Mouse (Mus musculus) CD4-positive helper T cell, adult 2 months (primary cell): ENCODE results near the gene Il17c.

Experiments used
- DNase-seq: peaks from one replicate; pipeline ENCODE4 v3.0.0-alpha.2; 2012; ENCODE audit warnings: low read depth, missing footprints, low spot score

Gene Il17c

GRCm38 (mm10) chr8:122430646-122431045 is 8.8 kb downstream of the Il17c start:
- DNase-seq: no peak

- DNase-seq: peak; percentile 33
Measured at GRCm38 (mm10) chr8:122431694-122432442, 10.0 kb downstream of the Il17c start.

DNA sequence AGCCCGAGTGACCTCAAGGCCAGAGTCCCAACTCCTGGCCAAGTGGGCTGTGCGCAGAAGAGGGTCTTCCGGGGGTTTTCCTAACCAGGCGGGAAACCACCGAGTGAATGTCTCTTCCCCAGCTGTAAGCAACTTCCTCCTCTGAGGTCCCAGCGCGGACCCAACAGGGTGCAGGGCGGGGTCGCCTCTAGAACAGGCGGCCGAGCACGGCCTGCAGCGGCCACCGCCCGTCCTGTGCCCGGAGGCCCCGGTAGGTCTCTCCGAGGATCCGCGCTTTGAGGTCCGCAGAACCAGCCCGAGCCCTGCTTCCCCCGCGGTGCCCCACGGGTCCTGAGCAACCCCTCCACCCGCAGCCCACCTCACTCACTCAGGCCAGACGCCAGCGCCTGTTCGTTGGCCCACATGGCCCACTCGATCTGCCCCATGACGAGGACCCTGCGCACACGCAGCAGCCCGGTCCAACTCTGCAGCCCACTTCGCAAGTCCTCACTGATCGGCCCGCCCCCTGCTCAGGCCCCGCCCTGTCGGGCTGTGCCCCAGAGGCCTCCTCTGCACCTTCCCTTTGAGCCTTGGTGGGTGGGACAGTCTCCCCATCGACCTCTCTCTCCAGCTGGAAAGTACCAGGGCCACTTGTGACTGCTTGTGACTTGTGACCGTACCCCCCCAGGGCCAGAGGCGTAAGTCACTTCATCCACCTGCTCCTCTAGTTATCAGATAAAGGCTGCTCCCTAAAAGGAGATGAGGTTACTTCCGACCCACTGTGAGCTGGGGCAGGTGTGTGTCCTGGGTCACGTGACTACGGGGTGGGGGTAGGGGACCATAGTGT is 10.8 kb downstream of the Il17c start, which contains the start of gene Cyba:
Cyba (minus strand) TSS at position 488 of the 826 bp plus-strand sequence.
- DNase-seq: peak; percentile 89

DNA sequence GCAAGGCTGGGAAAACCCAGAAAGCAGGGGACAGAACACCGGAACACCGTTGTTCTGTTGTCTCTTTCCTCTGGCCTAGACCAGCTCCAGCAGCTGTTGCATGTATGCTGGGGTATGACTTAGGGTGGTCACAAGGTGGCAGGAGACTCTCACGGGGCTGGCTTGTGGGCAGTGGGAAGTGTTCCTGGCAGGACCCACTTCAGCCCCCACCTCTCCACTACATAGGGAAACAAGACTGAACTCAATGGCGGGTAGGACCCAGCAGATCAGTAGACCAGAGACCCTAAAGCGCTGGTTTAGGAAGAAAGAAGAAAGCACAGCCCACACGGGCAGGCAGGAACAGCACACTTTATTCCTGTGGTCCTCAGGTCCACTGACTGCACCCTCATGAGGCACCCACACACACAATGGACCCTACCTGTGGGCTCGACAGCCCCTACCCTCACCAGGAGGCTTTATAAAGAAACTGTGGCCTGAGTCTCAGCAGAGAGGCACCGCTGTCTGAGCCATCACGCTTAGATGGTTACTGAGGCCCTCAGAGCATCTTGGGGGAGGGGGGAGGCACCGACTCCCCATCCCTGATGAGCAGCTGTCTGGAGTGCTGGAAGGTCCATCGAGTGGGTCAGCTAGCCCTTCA is 11.6 kb downstream of the Il17c start:
- DNase-seq: no peak

DNA sequence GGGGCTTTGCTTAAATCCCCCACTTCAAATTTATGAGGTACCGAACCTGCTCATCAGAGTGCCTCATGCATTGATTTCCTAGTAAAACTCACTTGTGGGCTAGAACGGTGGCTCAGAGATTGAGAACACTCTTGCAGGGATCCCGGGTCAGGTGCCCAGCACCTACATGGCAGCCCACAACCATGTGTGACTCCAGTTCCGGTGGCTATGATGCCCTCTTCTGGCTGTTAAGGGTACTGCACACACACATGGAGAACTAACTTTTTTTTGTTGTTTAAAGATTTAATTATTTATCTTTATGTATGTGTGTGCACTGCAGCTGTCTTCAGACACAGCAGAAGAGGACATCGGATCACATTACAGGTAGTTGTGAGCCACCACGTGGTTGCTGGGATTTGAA is 13.6 kb downstream of the Il17c start:
- peak; percentile 35 for DNase-seq

DNA sequence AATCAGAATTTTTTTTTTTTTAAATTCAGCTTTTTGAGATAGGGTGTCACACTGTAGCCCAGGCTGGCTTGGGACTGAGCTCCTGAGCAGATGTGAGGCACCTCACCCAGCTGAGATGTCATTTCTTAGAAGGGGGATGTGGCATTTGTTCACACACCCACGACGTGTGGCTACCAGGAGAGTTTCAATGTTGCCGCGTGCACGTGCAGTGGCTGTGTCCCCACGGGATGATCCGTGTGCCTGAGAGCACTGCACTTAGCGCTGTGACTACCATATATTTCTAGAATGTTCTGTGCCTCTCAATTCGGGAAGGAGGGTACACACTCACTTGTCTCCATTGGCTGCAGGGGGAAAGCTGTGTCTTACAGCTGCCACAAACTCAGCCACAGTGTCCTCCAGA is 14.3 kb downstream of the Il17c start:
- DNase-seq: peak; percentile 44

DNA sequence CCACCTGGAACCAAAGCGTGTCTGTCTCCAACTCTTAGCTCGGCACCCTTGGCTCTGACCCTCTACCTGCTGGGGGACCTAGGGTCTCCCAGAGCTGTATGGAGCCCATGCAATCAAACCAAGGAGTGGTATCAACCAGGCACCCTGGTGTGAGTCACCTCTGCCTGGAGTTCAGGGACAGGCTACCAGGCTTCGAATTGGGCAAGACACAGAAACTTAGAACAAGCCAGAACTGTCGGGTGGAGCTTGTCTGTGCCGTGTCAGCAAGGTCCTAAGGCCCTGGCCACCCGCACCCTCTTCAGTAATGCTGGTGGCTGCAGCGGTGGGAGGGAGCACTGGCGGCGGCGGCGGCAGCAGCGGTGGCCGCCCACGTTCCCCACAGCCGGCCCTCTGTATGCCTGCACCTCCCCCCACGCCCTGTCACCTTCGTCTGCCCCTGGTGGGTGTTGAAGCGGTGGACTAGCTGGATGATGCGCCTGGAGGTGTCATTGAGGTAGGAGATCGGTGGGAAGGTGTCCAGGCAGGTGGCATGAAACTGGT is 14.8 kb downstream of the Il17c start:
- peak; percentile 52 for DNase-seq

DNA sequence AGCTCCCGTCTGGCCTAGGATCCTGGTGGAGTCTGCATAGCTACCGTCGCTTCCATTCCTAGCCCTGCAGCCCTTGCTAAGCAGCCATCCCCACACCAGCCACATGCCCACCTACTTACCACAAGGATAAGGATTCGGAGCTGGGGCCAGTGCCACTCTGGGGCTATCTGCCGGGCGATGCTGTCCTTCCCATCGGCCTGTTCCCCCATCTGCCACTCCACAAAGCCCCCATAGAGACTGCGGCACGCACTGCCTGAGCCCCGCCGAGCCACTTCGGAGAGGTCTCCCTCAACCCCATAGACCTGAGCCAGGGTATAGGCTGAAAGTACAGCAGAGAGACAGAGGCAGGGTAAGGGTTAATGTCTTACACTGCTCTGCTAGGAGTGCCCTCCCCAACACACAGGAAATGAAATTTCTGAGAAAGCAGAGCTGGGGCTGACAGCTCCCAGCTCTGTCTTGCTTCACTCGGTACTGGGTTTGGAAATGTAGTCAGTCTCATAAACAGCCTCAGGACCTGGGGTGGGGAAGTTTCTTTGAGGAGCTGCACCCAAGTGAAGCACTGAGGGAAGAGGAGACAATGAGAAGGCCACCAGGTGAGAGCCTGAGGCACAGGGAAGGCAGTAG is 16.0 kb downstream of the Il17c start:
- peak; percentile 49 for DNase-seq

GRCm38 (mm10) chr8:122439336-122439735 is 17.5 kb downstream of the Il17c start:
- DNase-seq: no peak

DNA sequence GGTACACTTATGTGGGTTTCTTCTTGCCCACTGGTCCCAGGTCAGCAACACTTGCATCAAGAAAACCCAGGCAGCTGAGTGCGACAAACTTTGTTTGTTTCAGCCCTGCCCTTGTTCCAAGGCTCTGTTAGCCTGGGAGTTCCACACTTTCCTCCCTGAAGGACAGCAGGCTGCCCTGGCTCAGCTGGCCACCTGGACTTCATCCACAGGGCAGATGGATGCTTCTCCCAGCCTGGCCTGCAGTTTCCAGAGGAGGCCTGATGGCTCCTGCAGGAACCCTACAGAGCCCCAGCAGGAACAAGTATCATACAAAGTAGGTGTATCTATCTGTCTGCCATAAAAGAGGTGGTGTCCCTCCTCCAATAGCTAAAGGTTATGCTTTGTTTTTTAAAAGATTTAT is 19.5 kb downstream of the Il17c start:
- no peak for DNase-seq

- no peak for DNase-seq
Measured at GRCm38 (mm10) chr8:122442356-122442755, 20.5 kb downstream of the Il17c start.

- peak; percentile 25 for DNase-seq
Measured at GRCm38 (mm10) chr8:122442781-122443180, 21.0 kb downstream of the Il17c start.

- peak; percentile 100 for DNase-seq
Measured at GRCm38 (mm10) chr8:122443262-122444006, 21.6 kb downstream of the Il17c start, which contains the start of gene Mvd. TSS of gene Mvd (minus strand) at chr8:122443422.

- DNase-seq: peak; percentile 85
Measured at GRCm38 (mm10) chr8:122444058-122444748, 22.4 kb downstream of the Il17c start.

- DNase-seq: no peak
Measured at GRCm38 (mm10) chr8:122445203-122445602, 23.4 kb downstream of the Il17c start.

- no peak for DNase-seq
Measured at GRCm38 (mm10) chr8:122451161-122451703, 29.4 kb downstream of the Il17c start.

DNA sequence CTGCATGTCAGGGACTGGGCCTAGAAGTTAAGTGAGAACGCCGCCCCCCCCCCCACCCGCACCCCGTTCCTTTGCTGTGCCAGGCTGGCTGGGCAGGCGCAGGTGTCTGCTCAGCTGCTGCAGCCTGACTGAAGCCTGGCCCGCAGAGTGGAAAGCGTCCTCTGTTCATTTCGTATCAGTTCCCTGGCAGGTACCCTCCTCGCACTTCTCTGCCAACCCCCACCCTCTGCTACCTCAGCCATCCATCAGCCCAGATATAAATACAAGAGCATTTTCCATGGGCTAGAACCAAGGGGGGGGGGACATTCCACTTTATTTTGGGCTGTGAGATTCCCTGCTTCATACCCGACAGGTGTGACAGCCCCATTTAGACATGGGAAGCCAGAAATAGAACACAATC is 30.3 kb downstream of the Il17c start:
- no peak for DNase-seq

GRCm38 (mm10) chr8:122454409-122454808 is 32.6 kb downstream of the Il17c start:
- no peak for DNase-seq

DNA sequence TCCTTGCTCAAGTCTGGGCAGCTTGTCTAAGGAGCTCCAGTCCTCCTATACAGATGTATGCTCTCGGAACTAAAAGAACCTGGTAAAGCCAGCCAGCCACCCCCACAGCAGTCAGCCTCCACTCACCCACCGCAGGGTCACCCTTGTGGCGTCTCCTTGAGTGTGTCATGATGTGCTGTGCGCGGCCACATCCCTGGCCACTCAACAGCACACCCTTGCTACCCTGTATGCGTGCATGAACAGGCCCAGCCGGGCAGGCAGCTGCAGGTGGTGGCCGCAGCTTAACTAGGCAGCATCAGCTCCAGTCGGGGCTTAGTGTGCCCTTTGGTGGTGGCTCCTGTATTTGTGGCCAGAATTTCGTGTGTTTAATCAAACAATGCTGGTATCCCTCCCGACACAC is 35.4 kb downstream of the Il17c start:
- DNase-seq: no peak
